Mouse (Mus musculus): ENCODE data around the gene Gm14305. TPM values are rescaled to one million over a fixed set of nuclear protein-coding genes. Genes with fewer than 3 reads are reported as not detected.

Gm14305 gene
- 6.4 and 8.1 TPM in 2 replicates for polyA plus RNA-seq (2012; rRNA removed; ENCODE audit: low replicate concordance)

DNA sequence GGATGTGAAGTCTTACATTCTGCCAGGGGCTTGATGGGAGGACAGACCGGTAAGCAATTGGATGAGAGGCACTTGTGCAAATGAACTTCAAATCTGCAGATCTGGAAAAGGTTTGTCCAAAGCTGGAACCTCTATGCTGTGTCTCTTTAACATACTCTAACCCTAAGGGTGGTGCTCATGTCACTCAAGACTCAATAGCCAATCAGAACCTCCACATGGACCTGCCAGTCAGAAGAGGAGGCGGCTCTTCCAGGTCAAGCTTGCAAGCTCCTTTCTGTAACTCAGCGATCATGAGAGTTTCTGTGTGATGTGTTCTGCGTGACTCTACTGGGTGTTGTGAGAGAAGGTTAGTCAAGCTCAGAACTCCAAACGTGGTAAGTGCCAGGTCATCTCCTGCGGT lies at the start of gene Gm14305:
Gene Gm14305 (plus strand): TSS at position 278 of the 400 bp plus-strand sequence.

DNA sequence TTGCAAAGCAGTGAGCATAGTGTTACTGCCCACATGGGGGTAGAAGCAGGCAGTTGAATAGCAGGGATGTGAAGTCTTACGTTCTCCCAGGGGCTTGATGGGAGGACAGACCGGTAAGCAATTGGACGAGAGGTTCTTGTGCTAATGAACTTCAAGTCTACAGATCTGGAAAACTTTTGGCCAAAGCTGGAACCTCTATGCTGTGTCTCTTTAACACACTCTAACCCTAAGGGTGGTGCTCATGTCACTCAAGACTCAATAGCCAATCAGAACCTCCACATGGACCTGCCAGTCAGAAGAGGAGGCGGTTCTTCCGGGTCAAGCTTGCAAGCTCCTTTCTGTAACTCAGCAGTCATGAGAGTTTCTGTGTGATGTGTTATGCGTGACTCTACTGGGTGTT lies 37.9 kb upstream of the Gm14305 start, which contains the start of gene Zfp973:
Gene Zfp973 (plus strand): TSS at position 301 of the 400 bp plus-strand sequence.

Other genes starting within 250 kb of the Gm14305 start
- 6.2 and 6.3 TPM in 2 replicates for gene Gm14434, start 221.5 kb upstream of the Gm14305 start, polyA plus RNA-seq (2012; rRNA removed; ENCODE audit: low replicate concordance)
- gene Zfp967, start 187.3 kb upstream of the Gm14305 start, polyA plus RNA-seq (2012; rRNA removed; ENCODE audit: low replicate concordance), result not detected in 2 replicates
- gene Gm14308, start 72.0 kb upstream of the Gm14305 start, polyA plus RNA-seq (2012; rRNA removed; ENCODE audit: low replicate concordance), result 5.1 and 10.2 TPM in 2 replicates
- gene Zfp973, start 37.8 kb upstream of the Gm14305 start, polyA plus RNA-seq (2012; rRNA removed; ENCODE audit: low replicate concordance), result 5.4 and 5.7 TPM in 2 replicates
- gene Gm14295, start 90.3 kb downstream of the Gm14305 start, polyA plus RNA-seq (2012; rRNA removed; ENCODE audit: low replicate concordance), result 3.6 and 5.9 TPM in 2 replicates
- gene Gm14408, start 122.8 kb downstream of the Gm14305 start, polyA plus RNA-seq (2012; rRNA removed; ENCODE audit: low replicate concordance), result not detected in 2 replicates
- gene Gm14296, start 219.5 kb downstream of the Gm14305 start, polyA plus RNA-seq (2012; rRNA removed; ENCODE audit: low replicate concordance), result 1.9 and 4.4 TPM in 2 replicates